Comparison of ENCODE assay signal across 34 mouse cellular contexts in the genomic region with DNA sequence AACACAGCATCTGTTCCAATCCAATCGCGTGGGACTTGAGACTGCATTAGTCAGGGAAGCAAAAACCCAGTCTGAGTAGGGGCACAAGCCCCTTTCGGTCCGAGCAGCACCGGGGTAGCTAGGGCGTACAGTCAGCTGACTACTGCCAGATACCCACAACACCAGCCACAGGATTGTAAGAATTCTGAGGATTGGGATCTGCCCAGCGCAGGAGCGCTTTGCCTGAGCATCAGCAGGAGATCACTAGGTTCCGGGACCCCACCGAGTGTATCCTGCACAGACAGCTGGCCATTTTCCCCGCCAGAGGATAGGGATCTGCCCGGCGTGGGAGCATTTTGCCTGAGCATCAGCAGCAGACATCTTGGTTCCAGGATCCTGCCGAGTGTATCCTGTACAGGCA. TPM values are rescaled to one million over a fixed set of nuclear protein-coding genes. Genes with fewer than 3 reads are reported as not detected.
"Had no signal": no experiment of that assay in that cellular context is flagged by ENCODE, and none has a peak within 500 bp of the region (broad histone marks: within the 10 kb centered on the region; RNA-seq: fewer than 3 reads in every experiment).

No protein-coding gene starts in this region.

RNA-seq across cellular contexts. Expression of gene Vmn1r205, which starts 9.5 kb away (rescaled TPM):
- total RNA-seq: common myeloid progenitor, adult 5-6 weeks; forebrain, postnatal 0 days; gastrocnemius, adult 18-20 months; gastrocnemius, adult 2 months; gastrocnemius, adult 8-10 months; gastrocnemius, postnatal 10 days; gastrocnemius, postnatal 14 days; gastrocnemius, postnatal 25 days; gastrocnemius, postnatal 36 days; gastrocnemius, postnatal 4 days; granulocyte monocyte progenitor cell, adult 5-6 weeks; heart, adult 18-20 months; heart, adult 2 months; heart, adult 8-10 months had no signal
- polyA plus RNA-seq: cortical plate, adult 2 months; embryonic facial prominence, embryonic 10.5 days; embryonic facial prominence, embryonic 11.5 days; embryonic facial prominence, embryonic 12.5 days; embryonic facial prominence, embryonic 13.5 days; embryonic facial prominence, embryonic 14.5 days; embryonic facial prominence, embryonic 15.5 days; erythroblast, embryonic 14.5 days; forebrain, embryonic 10.5 days; forebrain, embryonic 11.5 days; forebrain, embryonic 12.5 days; forebrain, embryonic 13.5 days; forebrain, embryonic 14.5 days; forebrain, embryonic 15.5 days; forebrain, embryonic 16.5 days; forebrain, postnatal 0 days; frontal cortex, adult 2 months; gonadal fat pad, adult 2 months; heart, adult 2 months; heart, embryonic 10.5 days; heart, embryonic 11.5 days; heart, embryonic 12.5 days had no signal

RNA-seq across cellular contexts. Expression of gene Vmn1r204, which starts 30.3 kb away (rescaled TPM):
- total RNA-seq: common myeloid progenitor, adult 5-6 weeks; forebrain, postnatal 0 days; gastrocnemius, adult 18-20 months; gastrocnemius, adult 2 months; gastrocnemius, adult 8-10 months; gastrocnemius, postnatal 10 days; gastrocnemius, postnatal 14 days; gastrocnemius, postnatal 25 days; gastrocnemius, postnatal 36 days; gastrocnemius, postnatal 4 days; granulocyte monocyte progenitor cell, adult 5-6 weeks; heart, adult 18-20 months; heart, adult 2 months; heart, adult 8-10 months had no signal
- polyA plus RNA-seq: cortical plate, adult 2 months; embryonic facial prominence, embryonic 10.5 days; embryonic facial prominence, embryonic 11.5 days; embryonic facial prominence, embryonic 12.5 days; embryonic facial prominence, embryonic 13.5 days; embryonic facial prominence, embryonic 14.5 days; embryonic facial prominence, embryonic 15.5 days; erythroblast, embryonic 14.5 days; forebrain, embryonic 10.5 days; forebrain, embryonic 11.5 days; forebrain, embryonic 12.5 days; forebrain, embryonic 13.5 days; forebrain, embryonic 14.5 days; forebrain, embryonic 15.5 days; forebrain, embryonic 16.5 days; forebrain, postnatal 0 days; frontal cortex, adult 2 months; gonadal fat pad, adult 2 months; heart, adult 2 months; heart, embryonic 10.5 days; heart, embryonic 11.5 days; heart, embryonic 12.5 days had no signal

RNA-seq across cellular contexts. Expression of gene Vmn1r206, which starts 40.7 kb away (rescaled TPM):
- total RNA-seq: common myeloid progenitor, adult 5-6 weeks; forebrain, postnatal 0 days; gastrocnemius, adult 18-20 months; gastrocnemius, adult 2 months; gastrocnemius, adult 8-10 months; gastrocnemius, postnatal 10 days; gastrocnemius, postnatal 14 days; gastrocnemius, postnatal 25 days; gastrocnemius, postnatal 36 days; gastrocnemius, postnatal 4 days; granulocyte monocyte progenitor cell, adult 5-6 weeks; heart, adult 18-20 months; heart, adult 2 months; heart, adult 8-10 months had no signal
- polyA plus RNA-seq: embryonic facial prominence, embryonic 10.5 days; embryonic facial prominence, embryonic 11.5 days; embryonic facial prominence, embryonic 12.5 days; embryonic facial prominence, embryonic 13.5 days; embryonic facial prominence, embryonic 14.5 days; embryonic facial prominence, embryonic 15.5 days; erythroblast, embryonic 14.5 days; forebrain, embryonic 10.5 days; forebrain, embryonic 11.5 days; forebrain, embryonic 12.5 days; forebrain, embryonic 13.5 days; forebrain, embryonic 14.5 days; forebrain, embryonic 15.5 days; forebrain, embryonic 16.5 days; forebrain, postnatal 0 days; gonadal fat pad, adult 2 months; heart, adult 2 months; heart, embryonic 10.5 days; heart, embryonic 11.5 days; heart, embryonic 12.5 days had no signal
